Mouse (Mus musculus) retina, postnatal 1 day (tissue): ENCODE results near the gene Usf2.

Source experiments
- DNase-seq: peaks from one replicate; pipeline ENCODE4 v3.0.0-alpha.2; 2012

Gene Usf2

GRCm38 (mm10) chr7:30914732-30915131, 41.9 kb downstream of the Usf2 start, which contains the start of gene Mag:
Gene Mag, minus strand, starts transcription at chr7:30914873.
- DNase-seq = no peak

- DNase-seq = no peak
Measured at GRCm38 (mm10) chr7:30909773-30910172, 46.8 kb downstream of the Usf2 start.

GRCm38 (mm10) chr7:30908992-30909431, 47.6 kb downstream of the Usf2 start:
- DNase-seq = no peak

- peak; percentile 53 for DNase-seq
Measured at GRCm38 (mm10) chr7:30908277-30908991, 48.2 kb downstream of the Usf2 start.

- no peak for DNase-seq
Measured at GRCm38 (mm10) chr7:30904042-30904441, 52.6 kb downstream of the Usf2 start.
